Mouse (Mus musculus) lung, postnatal 25 days (tissue): Measurements from ENCODE around the gene Gm10135.
A peak's percentile ranks its signal among the peaks of the same experiment; 100 is the strongest.
"Not testable (repeated sequence)": the region's sequence is repeated elsewhere in the genome, so short reads cannot be mapped to it uniquely, and the experiment has no call there.

Experiments used
- DNase-seq: peaks from one replicate; pipeline ENCODE4 v3.0.0; 2022; ENCODE audit warnings: low spot score

Gene Gm10135

GRCm38 (mm10) chr5:72960096-72960495, 14.4 kb downstream of the Gm10135 start:
- DNase-seq: no peak

DNA sequence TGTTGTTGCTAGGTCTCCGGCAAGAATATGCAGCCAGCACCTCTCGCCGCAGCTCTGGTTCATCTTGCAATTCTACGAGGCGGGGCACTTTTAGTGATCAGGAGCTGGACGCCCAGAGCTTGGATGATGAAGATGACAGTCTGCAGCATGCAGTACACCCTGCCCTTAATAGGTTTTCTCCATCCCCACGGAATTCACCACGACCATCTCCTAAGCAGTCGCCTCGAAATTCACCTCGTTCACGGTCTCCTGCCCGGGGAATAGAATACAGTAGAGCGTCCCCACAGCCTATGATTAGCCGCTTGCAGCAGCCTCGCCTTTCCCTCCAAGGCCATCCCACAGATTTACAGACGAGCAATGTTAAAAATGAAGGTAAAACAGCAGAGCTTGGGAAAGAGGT, 17.2 kb downstream of the Gm10135 start:
- no peak for DNase-seq

DNA sequence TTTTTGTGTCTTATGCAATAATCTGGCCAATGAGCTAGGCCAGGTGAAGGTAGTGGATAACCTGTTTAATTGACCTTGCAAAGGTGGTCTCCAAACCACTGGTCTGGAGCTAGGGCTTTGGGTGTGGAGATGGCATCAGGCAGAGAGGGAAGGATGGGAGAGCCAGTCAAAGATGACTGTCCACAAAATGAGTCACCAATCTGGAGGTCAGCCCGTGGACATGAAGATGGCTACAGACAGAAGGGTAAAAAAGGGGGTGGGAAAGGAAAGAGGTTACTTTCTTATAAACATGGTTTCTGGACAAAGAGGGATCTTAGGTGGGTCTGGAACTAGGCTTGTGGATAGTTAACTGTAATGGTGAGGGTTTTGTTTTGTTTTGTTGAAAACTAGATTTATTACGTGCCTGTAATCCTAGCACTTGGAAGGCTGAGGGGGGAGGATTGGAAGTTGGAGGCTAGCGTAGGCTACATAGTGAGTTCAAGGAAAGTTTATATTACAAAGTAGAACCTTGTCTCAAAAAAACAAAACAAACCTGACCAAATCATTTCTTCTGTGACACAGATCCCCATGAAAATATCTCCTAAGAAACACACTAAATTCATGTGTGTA, 20.4 kb downstream of the Gm10135 start:
- DNase-seq: no peak

GRCm38 (mm10) chr5:72950252-72950651, 24.2 kb downstream of the Gm10135 start:
- DNase-seq: no peak

- no peak for DNase-seq
Observed at GRCm38 (mm10) chr5:72948136-72948535, 26.4 kb downstream of the Gm10135 start.

- DNase-seq: no peak
Observed at GRCm38 (mm10) chr5:72940906-72941432, 33.5 kb downstream of the Gm10135 start.

- no peak for DNase-seq
Observed at GRCm38 (mm10) chr5:72939311-72939710, 35.2 kb downstream of the Gm10135 start.

GRCm38 (mm10) chr5:72938421-72938820, 36.1 kb downstream of the Gm10135 start:
- not testable (repeated sequence) for DNase-seq

DNA sequence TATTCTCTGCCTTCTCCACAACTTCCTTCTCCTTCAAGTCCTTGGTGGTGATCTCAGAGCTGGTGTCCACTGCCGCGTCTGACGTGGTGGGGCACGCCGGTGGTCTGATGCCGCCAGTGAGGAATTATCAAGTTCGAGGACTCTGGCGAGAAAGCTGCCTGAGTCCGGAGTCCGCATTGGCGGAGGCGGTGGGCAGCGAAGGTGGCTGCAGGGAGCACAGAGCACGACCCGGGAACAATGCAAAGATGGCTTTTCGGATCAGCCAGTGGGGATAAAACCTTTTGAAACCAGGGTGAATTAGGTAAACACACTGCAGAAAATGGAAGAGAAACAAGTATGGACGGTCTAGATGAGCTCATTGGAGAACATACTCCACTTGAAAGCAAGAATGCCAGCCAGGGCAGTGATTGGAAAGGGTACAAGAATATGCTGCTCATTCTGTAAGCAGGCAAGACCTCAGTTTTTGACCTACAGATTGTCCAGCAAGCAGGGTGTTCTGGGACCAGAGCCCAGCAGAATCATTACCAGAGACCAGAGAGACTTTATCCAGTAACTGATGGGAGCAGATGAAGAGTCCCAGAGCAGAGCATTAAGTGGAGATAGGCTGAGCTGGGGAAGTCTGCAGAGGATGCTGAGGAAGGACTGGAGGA, 41.4 kb downstream of the Gm10135 start:
- no peak for DNase-seq

DNA sequence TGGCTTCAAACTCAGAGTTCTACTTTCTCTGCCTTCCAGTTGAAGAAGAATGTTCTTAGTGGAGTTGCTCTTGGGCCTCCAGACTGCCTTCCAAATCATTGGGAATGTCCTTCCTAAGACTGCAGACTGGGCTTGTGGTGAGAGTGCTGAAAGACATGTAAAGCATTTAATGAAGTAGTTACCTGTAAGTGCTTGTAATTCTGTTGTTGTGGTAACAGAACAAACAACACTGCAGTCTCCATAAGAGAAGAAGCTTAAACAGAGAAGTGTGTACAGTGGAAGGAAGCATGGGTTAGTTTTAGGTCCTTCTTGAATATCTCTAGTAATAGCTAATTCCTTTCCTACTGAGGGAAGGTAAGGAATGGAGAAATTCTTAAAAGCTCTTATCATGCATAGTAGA, 47.4 kb downstream of the Gm10135 start:
- DNase-seq: peak; percentile 53

DNA sequence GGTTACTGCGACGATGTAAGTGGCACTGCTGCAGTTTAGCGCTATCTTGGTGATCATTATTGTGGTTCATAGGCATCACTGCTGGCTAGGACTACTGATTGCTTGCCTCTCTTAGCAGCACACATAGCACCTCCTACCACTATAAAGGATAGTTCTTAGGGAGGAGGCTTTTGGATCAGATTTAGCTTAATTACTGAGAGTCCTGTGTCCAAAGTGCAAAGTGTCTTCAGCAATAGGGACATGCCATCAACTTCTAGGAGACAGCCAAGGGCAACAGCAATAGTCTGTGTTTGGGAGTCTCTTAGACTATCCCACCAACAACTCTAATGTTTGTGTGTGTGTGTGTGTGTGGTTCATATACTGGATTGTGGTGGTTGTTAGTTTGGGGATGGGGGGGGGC, 51.7 kb downstream of the Gm10135 start:
- no peak for DNase-seq

GRCm38 (mm10) chr5:72921171-72921570, 53.3 kb downstream of the Gm10135 start:
- DNase-seq: no peak

DNA sequence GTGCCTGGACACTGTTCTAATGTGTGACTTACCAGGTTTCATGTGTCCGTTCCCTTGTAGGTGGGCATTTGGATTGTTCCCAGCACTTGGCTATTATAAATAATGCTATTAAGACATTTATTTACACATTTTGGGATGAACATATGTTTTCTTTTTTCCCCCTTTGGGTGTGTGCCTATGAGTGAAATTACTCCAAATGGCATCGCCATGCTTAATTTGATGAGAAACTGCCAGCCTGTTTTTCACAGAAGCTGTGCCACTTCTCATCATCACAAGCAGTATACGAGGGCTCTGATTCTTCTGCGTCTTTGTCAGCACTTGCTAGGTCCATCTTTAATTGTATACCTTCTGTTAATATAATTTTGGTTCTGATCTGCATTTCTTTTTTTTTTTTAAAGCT, 54.1 kb downstream of the Gm10135 start:
- DNase-seq: no peak

DNA sequence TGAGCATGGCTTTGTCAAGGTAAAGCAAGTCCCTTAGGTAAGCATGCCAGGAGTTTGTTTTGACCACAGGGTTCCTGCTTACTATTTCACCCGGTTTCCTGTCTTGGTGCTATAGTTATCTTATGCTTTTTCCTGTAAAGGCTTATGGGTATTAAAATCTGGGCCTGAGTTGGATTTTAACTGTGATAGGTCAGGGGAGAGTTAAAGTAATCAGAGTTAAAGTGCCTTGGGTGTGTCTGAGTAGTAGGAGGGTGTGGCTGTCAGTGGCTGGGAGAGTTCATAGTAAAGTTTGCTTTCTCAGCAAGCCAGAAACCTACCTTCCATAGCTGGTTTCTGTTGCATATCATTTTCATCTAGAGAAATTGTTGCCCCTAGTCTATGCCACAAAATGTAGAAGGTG, 57.7 kb downstream of the Gm10135 start:
- peak; percentile 38 for DNase-seq

DNA sequence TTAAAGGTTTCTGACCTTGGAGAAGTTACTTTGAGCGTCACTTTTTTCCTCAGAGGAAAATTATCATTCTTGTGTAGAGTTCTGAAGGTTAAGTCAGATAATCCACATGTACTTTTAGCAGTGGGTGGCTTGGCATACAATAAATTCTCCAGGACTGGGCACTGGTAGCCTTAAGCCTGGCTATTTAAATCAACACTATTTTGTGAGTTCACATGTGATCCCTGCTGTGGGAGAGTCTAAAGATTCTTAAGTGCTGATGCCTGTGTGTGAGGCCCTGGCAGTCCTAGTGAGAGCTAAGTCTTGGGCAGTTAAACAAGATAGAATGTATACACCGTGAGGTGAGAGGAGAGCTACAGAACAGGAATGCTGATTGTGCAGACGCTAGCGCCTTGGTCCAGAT, 58.5 kb downstream of the Gm10135 start:
- DNase-seq: no peak
